Mouse (Mus musculus) left cerebral cortex, postnatal 10 days (tissue): ENCODE results near the gene Gm17268. TPM values are rescaled to one million over a fixed set of nuclear protein-coding genes. Genes with fewer than 3 reads are reported as not detected.

Experiments used
- DNase-seq, 2 experiments: peaks; one replicate each; pipeline ENCODE4 v3.0.0; 2021 to 2022; ENCODE audit warnings: low spot score in 2 of 2, mixed read lengths in 1 of 2; ENCODE audit errors: extremely low spot score in 1 of 2
- intact Hi-C: fragments of 180-260 bp; cut with DNase I; formaldehyde crosslinking; loops from one replicate; pipeline ENCODE4 v1.15.1; 2025
- total RNA-seq, 2 experiments: library from RNA; stranded (reverse); gene quantifications; 2 replicates each; pipeline ENCODE4 v1.2.3; 2021

The Gm17268 gene
- total RNA-seq: not detected

- intact Hi-C loops: no loop called here
- DNase-seq: no peak
Measured at GRCm38 (mm10) chr11:82038535-82038934, at the start of gene Gm17268. Gene Gm17268, minus strand, starts transcription at chr11:82038562.

GRCm38 (mm10) chr11:82084360-82084759 lies 46.0 kb upstream of the Gm17268 start:
- intact Hi-C loops: no loop called here
- no peak for DNase-seq

- DNase-seq: no peak
- intact Hi-C loops: no loop called here
Measured at GRCm38 (mm10) chr11:82080865-82081264, 42.5 kb upstream of the Gm17268 start.

GRCm38 (mm10) chr11:82078136-82078730 lies 39.9 kb upstream of the Gm17268 start:
- intact Hi-C loops: no loop called here
- no peak for DNase-seq

GRCm38 (mm10) chr11:82077031-82077430 lies 38.7 kb upstream of the Gm17268 start:
- intact Hi-C loops: no loop called here
- no peak for DNase-seq

GRCm38 (mm10) chr11:82073686-82074085 lies 35.3 kb upstream of the Gm17268 start:
- intact Hi-C loops: no loop called here
- no peak for DNase-seq

- no peak for DNase-seq
- intact Hi-C loops: no loop called here
Measured at GRCm38 (mm10) chr11:82072984-82073383, 34.6 kb upstream of the Gm17268 start.

GRCm38 (mm10) chr11:82072374-82072773 lies 34.0 kb upstream of the Gm17268 start:
- intact Hi-C loops: no loop called here
- DNase-seq: no peak

- no peak for DNase-seq
- intact Hi-C loops: no loop called here
Measured at GRCm38 (mm10) chr11:82071076-82071475, 32.7 kb upstream of the Gm17268 start.

GRCm38 (mm10) chr11:82066953-82067571 lies 28.7 kb upstream of the Gm17268 start:
- no peak for DNase-seq
- intact Hi-C loops: no loop called here

- no peak for DNase-seq
- intact Hi-C loops: no loop called here
Measured at GRCm38 (mm10) chr11:82063454-82063853, 25.1 kb upstream of the Gm17268 start.

- intact Hi-C loops: no loop called here
- no peak for DNase-seq
Measured at GRCm38 (mm10) chr11:82062226-82062625, 23.9 kb upstream of the Gm17268 start.

GRCm38 (mm10) chr11:82057646-82058045 lies 19.3 kb upstream of the Gm17268 start, which contains the start of gene Ccl11:
Gene Ccl11, plus strand, starts transcription at chr11:82057823.
- intact Hi-C loops: no loop called here
- DNase-seq: peak in 1 of 2 experiments; percentile 20

GRCm38 (mm10) chr11:82053849-82054248 lies 15.5 kb upstream of the Gm17268 start:
- no peak for DNase-seq
- intact Hi-C loops: no loop called here

- DNase-seq: peak; percentile 17 to 47
Measured at GRCm38 (mm10) chr11:82047746-82048415, 9.5 kb upstream of the Gm17268 start.

GRCm38 (mm10) chr11:82045471-82045870 lies 7.1 kb upstream of the Gm17268 start, which contains the start of gene Ccl7:
Gene Ccl7, plus strand, starts transcription at chr11:82045712.
- DNase-seq: no peak
- intact Hi-C loops: no loop called here

More at GRCm38 (mm10) chr11:82047746-82048415, 9.5 kb upstream of the Gm17268 start:
- intact Hi-C loops: loop anchor here (2.0 kb wide), 1 partner anchor 129 kb away; no protein-coding TSS in a partner anchor

GRCm38 (mm10) chr11:82041671-82042080 lies 3.3 kb upstream of the Gm17268 start:
- intact Hi-C loops: no loop called here
- DNase-seq: no peak

- no peak for DNase-seq
- intact Hi-C loops: no loop called here
Measured at GRCm38 (mm10) chr11:82039132-82039660, 834 bp upstream of the Gm17268 start.

- DNase-seq: no peak
- intact Hi-C loops: no loop called here
Measured at GRCm38 (mm10) chr11:82035857-82036256, 2.5 kb downstream of the Gm17268 start.

- DNase-seq: peak; percentile 47 to 77
- intact Hi-C loops: no loop called here
Measured at GRCm38 (mm10) chr11:82035356-82035755, 3.0 kb downstream of the Gm17268 start, which contains the start of gene Ccl2. Gene Ccl2, plus strand, starts transcription at chr11:82035571.
